Mouse (Mus musculus): ENCODE data around the gene Cbln4. TPM values are rescaled to one million over a fixed set of nuclear protein-coding genes. Genes with fewer than 3 reads are reported as not detected.

Cbln4 gene
- polyA plus RNA-seq (2016; fragmentation: Nextera tagmentation; extraction: Ambion mirVana): 0.51 and 2.7 TPM in 2 replicates

GRCm38 (mm10) chr2:172043235-172043610 is at the start of gene Cbln4:
Cbln4 (minus strand) TSS chr2:172043466.
- Histone ChIP-seq H3K27me3 (ENCODE audit: insufficient read depth, poor library complexity, severe bottlenecking) (peaks cover 63% of the 10 kb centered on the region), H3K27ac (no peak within 1 kb of the TSS), H3K9me3 (no peaks in the 10 kb centered on the region), H3K36me3 (no peaks in the 10 kb centered on the region), H3K4me1 (replicated peaks) (peaks cover 49% of the 10 kb centered on the region), H3K4me3 (peak within 1 kb of the TSS; percentile 53)
- under 1% methylated on average over 23 of the region's 23 CpGs for WGBS
- DNase-seq (ENCODE audit: low spot score): peak; percentile 16

GRCm38 (mm10) chr2:172078596-172078995 is 35.3 kb upstream of the Cbln4 start:
- WGBS: 85% methylated on average over 3 of the region's 3 CpGs
- no peaks in the 10 kb centered on the region for H3K27me3 ChIP-seq (ENCODE audit: insufficient read depth, poor library complexity, severe bottlenecking)
- H3K9me3 ChIP-seq: no peaks in the 10 kb centered on the region
- no peak for DNase-seq (ENCODE audit: low spot score)
- H3K27ac ChIP-seq: no peak overlapping the region
- H3K36me3 ChIP-seq: no peaks in the 10 kb centered on the region
- no peak overlapping the region for H3K4me3 ChIP-seq
- H3K4me1 ChIP-seq (replicated peaks): no peaks in the 10 kb centered on the region

- Histone ChIP-seq H3K27ac (no peak overlapping the region), H3K9me3 (no peaks in the 10 kb centered on the region), H3K4me3 (no peak overlapping the region), H3K27me3 (ENCODE audit: insufficient read depth, poor library complexity, severe bottlenecking) (no peaks in the 10 kb centered on the region), H3K36me3 (no peaks in the 10 kb centered on the region), H3K4me1 (replicated peaks) (no peaks in the 10 kb centered on the region)
- DNase-seq (ENCODE audit: low spot score): no peak
- WGBS: 85% methylated on average over 5 of the region's 5 CpGs
These were observed 33.0 kb upstream of the Cbln4 start for GRCm38 (mm10) chr2:172076295-172076694.

GRCm38 (mm10) chr2:172062876-172063275 is 19.6 kb upstream of the Cbln4 start:
- 93% methylated on average over 7 of the region's 7 CpGs for WGBS
- 0 out of 2 replicates have a peak, but pooled peaks cover 7% of the 10 kb centered on the region for H3K9me3 ChIP-seq

GRCm38 (mm10) chr2:172059747-172060146 is 16.5 kb upstream of the Cbln4 start:
- Histone ChIP-seq H3K4me1 (replicated peaks) (0 out of 2 replicates have a peak, but pooled peaks cover 5% of the 10 kb centered on the region), H3K9me3 (no peaks in the 10 kb centered on the region), H3K36me3 (no peaks in the 10 kb centered on the region), H3K4me3 (no peak overlapping the region), H3K27ac (no peak overlapping the region), H3K27me3 (ENCODE audit: insufficient read depth, poor library complexity, severe bottlenecking) (no peaks in the 10 kb centered on the region)
- DNase-seq (ENCODE audit: low spot score): no peak
- WGBS: 56% methylated on average over 3 of the region's 3 CpGs

More at GRCm38 (mm10) chr2:172062876-172063275, 19.6 kb upstream of the Cbln4 start:
- no peak for DNase-seq (ENCODE audit: low spot score)
- H3K4me3 ChIP-seq: no peak overlapping the region
- no peaks in the 10 kb centered on the region for H3K36me3 ChIP-seq
- 0 out of 2 replicates have a peak, but pooled peaks cover 5% of the 10 kb centered on the region for H3K4me1 ChIP-seq (replicated peaks)
- no peak overlapping the region for H3K27ac ChIP-seq
- H3K27me3 ChIP-seq (ENCODE audit: insufficient read depth, poor library complexity, severe bottlenecking): no peaks in the 10 kb centered on the region

GRCm38 (mm10) chr2:172058936-172059665 is 15.8 kb upstream of the Cbln4 start:
- Histone ChIP-seq H3K27ac (no peak overlapping the region), H3K27me3 (ENCODE audit: insufficient read depth, poor library complexity, severe bottlenecking) (no peaks in the 10 kb centered on the region), H3K4me3 (no peak overlapping the region), H3K36me3 (no peaks in the 10 kb centered on the region), H3K4me1 (replicated peaks) (0 out of 2 replicates have a peak, but pooled peaks cover 5% of the 10 kb centered on the region), H3K9me3 (no peaks in the 10 kb centered on the region)
- WGBS: 75% methylated on average over 7 of the region's 7 CpGs
- no peak for DNase-seq (ENCODE audit: low spot score)

GRCm38 (mm10) chr2:172046002-172046401 is 2.7 kb upstream of the Cbln4 start:
- Histone ChIP-seq H3K36me3 (no peaks in the 10 kb centered on the region), H3K9me3 (no peaks in the 10 kb centered on the region), H3K27me3 (ENCODE audit: insufficient read depth, poor library complexity, severe bottlenecking) (peaks cover 43% of the 10 kb centered on the region), H3K4me3 (no peak overlapping the region), H3K4me1 (replicated peaks) (peaks cover 41% of the 10 kb centered on the region), H3K27ac (no peak overlapping the region)
- peak; percentile 60 for DNase-seq (ENCODE audit: low spot score)
- whole genome bisulfite sequencing: 38% methylated on average over 7 of the region's 7 CpGs

GRCm38 (mm10) chr2:172042607-172043234 is 545 bp downstream of the Cbln4 start:
- peaks cover 63% of the 10 kb centered on the region for H3K27me3 ChIP-seq (ENCODE audit: insufficient read depth, poor library complexity, severe bottlenecking)
- H3K36me3 ChIP-seq: no peaks in the 10 kb centered on the region
- no peaks in the 10 kb centered on the region for H3K9me3 ChIP-seq
- H3K27ac ChIP-seq: no peak overlapping the region
- peaks cover 49% of the 10 kb centered on the region for H3K4me1 ChIP-seq (replicated peaks)
- DNase-seq (ENCODE audit: low spot score): peak; percentile 30
- WGBS: under 1% methylated on average over 46 of the region's 46 CpGs
- H3K4me3 ChIP-seq: peak overlapping the region; percentile 53

GRCm38 (mm10) chr2:172042125-172042524 is 1.1 kb downstream of the Cbln4 start:
- no peaks in the 10 kb centered on the region for H3K36me3 ChIP-seq
- under 1% methylated on average over 34 of the region's 34 CpGs for WGBS
- peak; percentile 87 for DNase-seq (ENCODE audit: low spot score)
- H3K4me1 ChIP-seq (replicated peaks): peaks cover 49% of the 10 kb centered on the region
- H3K9me3 ChIP-seq: no peaks in the 10 kb centered on the region
- peaks cover 63% of the 10 kb centered on the region for H3K27me3 ChIP-seq (ENCODE audit: insufficient read depth, poor library complexity, severe bottlenecking)
- H3K4me3 ChIP-seq: peak overlapping the region; percentile 53
- H3K27ac ChIP-seq: no peak overlapping the region; the same call in 1 of the 2 replicates

- peaks cover 63% of the 10 kb centered on the region for H3K27me3 ChIP-seq (ENCODE audit: insufficient read depth, poor library complexity, severe bottlenecking)
- no peaks in the 10 kb centered on the region for H3K36me3 ChIP-seq
- H3K9me3 ChIP-seq: no peaks in the 10 kb centered on the region
- no peak overlapping the region for H3K4me3 ChIP-seq
- 65% methylated on average over 10 of the region's 10 CpGs for WGBS
- peaks cover 41% of the 10 kb centered on the region for H3K4me1 ChIP-seq (replicated peaks)
- DNase-seq (ENCODE audit: low spot score): no peak
- no peak overlapping the region for H3K27ac ChIP-seq
These were observed 2.4 kb downstream of the Cbln4 start for GRCm38 (mm10) chr2:172040859-172041258.

- WGBS: 87% methylated on average over 5 of the region's 5 CpGs
- no peaks in the 10 kb centered on the region for H3K36me3 ChIP-seq
- no peak for DNase-seq (ENCODE audit: low spot score)
- no peak overlapping the region for H3K27ac ChIP-seq
- H3K4me3 ChIP-seq: no peak overlapping the region
- H3K4me1 ChIP-seq (replicated peaks): peaks cover 37% of the 10 kb centered on the region
- peaks cover 55% of the 10 kb centered on the region for H3K27me3 ChIP-seq (ENCODE audit: insufficient read depth, poor library complexity, severe bottlenecking)
- no peaks in the 10 kb centered on the region for H3K9me3 ChIP-seq
These were observed 3.7 kb downstream of the Cbln4 start for GRCm38 (mm10) chr2:172039601-172040000.

GRCm38 (mm10) chr2:172034281-172034680 is 9.0 kb downstream of the Cbln4 start:
- Histone ChIP-seq H3K9me3 (no peaks in the 10 kb centered on the region), H3K4me1 (replicated peaks) (0 out of 2 replicates have a peak, but pooled peaks cover 3% of the 10 kb centered on the region), H3K36me3 (no peaks in the 10 kb centered on the region), H3K27ac (no peak overlapping the region), H3K4me3 (no peak overlapping the region), H3K27me3 (ENCODE audit: insufficient read depth, poor library complexity, severe bottlenecking) (peaks cover 21% of the 10 kb centered on the region)
- WGBS: 42% methylated on average over 5 of the region's 5 CpGs
- no peak for DNase-seq (ENCODE audit: low spot score)

Data from hindbrain, embryonic 10.5 days (tissue).